Mouse (Mus musculus): Measurements from ENCODE around the gene Tm6sf2.

The Tm6sf2 gene

DNA sequence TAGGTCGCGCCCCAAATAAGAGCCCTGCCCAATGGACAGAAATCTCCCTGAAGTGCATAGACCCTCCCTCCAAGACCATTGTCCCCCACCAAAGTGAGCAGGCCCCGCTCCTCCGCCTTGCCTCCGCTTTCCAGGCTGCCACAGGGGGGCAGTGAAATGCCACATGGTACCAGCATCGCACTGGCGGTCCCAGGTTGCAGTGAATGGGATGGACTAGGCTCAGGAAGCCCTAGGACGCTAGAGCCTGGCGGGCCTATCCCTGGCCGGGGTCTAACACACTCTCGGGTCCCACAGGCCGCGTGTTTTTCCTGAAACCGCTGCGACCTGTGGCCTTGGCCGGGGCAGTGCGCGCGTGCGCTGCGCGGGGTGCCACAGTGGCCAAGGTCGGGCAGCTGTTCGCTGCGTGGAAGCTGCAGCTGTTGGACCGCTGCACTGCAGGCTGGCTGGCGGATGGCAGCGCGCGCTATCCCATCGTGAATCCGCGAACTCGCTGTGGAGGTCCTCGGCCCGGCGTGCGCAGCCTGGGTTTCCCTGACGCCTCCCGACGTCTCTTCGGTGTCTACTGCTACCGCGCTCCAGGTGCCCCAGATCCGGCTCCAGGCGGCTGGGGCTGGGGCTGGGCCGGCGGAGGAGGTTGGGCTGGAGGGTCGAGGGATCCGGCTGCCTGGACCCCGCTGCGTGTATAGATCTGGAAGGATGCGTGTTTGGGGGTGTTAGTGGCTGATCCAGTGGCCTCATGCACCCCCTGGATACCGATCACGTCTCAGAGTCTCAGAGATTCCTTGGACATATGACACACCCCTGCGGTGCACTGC is 15.3 kb downstream of the Tm6sf2 start:
- in situ Hi-C loops (cut with MboI; ENCODE audit: unreplicated experiment in 2 of 2): no loop called here

DNA sequence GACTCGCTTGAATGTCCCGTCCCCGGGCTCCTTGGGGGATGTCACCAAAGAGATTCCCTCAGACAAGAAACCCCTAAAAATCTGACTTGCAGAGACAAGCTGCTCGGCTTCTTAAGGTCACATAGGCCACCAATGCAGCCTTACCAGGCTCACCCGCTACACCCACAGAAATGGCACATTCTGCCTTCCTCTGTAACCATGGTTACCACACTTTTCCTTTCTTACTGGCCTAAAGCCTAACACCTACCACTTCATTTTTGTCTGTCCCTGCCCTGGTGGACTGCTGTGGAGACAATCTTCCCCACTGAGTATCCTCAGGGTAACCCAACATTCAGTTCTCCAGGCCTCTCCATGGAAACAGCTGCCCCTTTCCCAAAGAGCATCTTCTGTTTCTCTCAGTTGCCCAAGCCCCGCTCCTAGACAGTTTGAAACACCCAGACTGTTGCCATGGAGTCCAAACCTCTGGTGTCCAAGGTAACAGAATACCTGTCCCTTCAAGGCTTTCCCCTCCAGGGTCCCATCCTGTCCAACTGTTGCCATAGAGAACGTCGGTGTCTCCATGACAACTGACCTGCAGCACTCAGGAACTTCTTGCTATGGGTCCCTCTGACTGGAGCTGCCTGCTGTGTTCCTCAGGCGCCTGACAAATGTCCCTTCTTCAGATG is 16.7 kb downstream of the Tm6sf2 start:
- in situ Hi-C loops (cut with MboI; ENCODE audit: unreplicated experiment in 2 of 2): no loop called here

DNA sequence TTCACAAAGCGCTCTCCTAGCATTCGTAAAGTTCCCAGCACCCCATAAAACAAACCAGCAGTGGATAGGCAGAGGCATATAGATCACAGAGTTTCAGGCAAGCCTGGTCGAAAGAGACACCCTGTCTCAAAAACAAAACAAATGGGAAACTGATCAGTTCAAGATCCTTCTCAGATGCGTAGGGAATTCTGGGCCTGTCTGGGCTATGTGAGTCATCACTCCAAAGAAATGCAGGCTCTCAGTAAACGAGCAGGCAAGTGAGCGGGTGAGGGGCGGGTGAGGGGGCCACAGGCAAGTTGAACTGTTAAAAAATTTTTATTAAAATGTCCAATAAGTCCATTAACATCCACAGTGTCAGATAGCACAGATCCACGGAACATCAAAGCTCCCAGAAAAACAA is 20.1 kb downstream of the Tm6sf2 start:
- in situ Hi-C loops (cut with MboI; ENCODE audit: unreplicated experiment in 2 of 2): no loop called here

DNA sequence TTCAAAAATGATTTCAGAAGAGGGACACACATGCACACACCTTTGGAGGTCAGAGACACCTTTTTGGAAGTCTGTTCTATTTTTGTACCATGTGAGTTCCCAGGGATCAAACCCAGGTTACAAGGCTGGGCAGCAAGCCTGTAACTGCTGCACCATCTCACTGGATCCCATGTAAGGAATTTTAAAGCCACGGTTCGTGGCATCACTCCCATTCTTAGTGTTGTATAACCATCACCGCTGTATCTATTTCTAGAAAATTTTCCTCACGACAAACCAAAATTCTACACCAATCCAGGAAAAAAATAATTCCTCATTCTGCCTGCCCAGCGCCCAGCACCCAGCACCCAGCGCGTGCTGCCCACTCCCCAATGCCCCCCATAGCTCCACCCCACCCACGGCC is 26.6 kb downstream of the Tm6sf2 start:
- in situ Hi-C loops (cut with MboI; ENCODE audit: unreplicated experiment in 2 of 2): no loop called here

DNA sequence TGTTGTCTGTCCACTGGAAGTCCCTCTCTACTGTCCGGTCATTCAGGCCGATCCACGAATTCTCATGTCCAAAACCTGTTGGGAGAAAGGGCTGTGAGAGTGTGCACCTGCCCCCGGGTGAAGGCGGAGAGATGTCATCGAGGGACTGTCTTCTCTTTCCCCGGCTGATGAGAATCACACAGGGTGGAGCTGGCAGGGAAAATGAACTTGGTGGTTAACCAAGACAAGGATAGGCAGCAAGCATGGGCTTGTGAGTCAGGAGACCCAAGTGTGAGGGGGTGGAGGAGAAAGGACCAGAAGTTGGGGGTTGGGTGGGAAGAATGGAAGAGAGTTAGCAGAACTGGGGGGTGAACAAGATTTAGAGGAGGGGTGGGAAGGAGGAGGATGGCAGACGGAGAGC is 27.5 kb downstream of the Tm6sf2 start:
- in situ Hi-C loops (cut with MboI; ENCODE audit: unreplicated experiment in 2 of 2): loop anchor here in 1 of 2 experiments (25.0 kb wide), 2 partner anchors 463 to 763 kb away; partner anchors contain the start of gene Zfp868

DNA sequence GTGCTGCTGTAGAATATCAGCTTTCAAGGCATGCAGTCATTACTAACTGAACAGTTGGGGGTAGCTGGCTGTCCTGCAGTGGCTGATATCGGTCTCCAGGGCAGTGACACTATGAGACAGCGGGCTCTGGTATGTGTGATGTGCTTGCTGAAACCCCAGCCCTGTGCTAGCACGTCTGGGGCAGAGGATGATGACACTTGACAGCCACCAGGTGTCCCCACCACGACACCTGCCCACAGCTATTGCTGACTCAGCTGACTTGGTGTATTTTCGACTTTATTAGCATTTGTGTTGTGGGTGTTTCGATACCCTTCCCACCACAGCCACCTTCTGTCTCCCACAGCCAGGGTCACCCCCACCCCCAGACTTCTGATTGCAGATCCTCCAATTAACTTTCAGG is 31.8 kb downstream of the Tm6sf2 start:
- in situ Hi-C loops (cut with MboI; ENCODE audit: unreplicated experiment in 2 of 2): loop anchor here in 1 of 2 experiments (25.0 kb wide), 2 partner anchors 467 to 767 kb away; partner anchors contain the start of gene Zfp868

DNA sequence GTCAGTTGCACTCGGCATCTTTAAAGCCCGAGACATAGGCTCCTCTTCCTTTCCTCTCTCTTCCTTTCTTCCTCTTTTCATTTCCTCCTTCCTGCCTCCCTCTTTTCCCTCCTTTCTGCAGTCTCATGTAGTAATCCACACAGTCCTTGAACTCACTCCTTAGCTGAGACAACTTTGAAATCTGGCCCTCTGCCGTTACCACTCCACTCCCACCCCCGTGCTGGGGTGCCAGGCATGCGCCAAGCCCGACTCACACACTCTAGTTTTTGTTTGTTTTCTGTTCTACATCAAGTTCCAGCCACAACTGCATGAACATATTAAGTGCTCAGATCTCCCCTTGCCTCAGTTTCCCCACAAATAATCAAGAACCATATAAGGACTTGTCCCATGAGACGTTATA is 32.2 kb downstream of the Tm6sf2 start:
- in situ Hi-C loops (cut with MboI; ENCODE audit: unreplicated experiment in 2 of 2): loop anchor here (5.0 to 25.0 kb wide), 3 partner anchors 62 to 768 kb away; partner anchors contain the start of gene Zfp868 (in 1 of the 2)

DNA sequence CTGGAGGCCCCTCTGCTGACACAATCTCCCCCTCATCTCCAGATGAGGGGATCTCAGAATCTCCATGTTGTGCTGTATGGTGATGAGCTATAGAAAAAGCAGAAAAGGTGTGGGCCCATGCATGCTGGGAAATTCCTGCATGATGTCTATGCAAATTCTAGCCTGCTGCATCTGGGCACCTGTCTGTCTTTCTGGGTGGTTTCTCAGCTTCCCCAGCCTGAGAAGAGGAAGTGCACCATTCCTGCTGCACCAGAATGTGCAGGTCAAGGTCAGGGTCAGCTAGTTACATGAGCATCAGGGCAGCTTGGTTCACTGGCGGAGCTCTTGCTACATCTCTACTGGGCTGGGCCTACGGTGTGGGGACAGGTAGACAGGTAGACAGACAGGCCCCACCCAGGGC is 37.7 kb downstream of the Tm6sf2 start:
- in situ Hi-C loops (cut with MboI; ENCODE audit: unreplicated experiment in 2 of 2): loop anchor here in 1 of 2 experiments (5.0 to 25.0 kb wide), 4 partner anchors 57 to 773 kb away; partner anchors contain the start of gene Zfp868

DNA sequence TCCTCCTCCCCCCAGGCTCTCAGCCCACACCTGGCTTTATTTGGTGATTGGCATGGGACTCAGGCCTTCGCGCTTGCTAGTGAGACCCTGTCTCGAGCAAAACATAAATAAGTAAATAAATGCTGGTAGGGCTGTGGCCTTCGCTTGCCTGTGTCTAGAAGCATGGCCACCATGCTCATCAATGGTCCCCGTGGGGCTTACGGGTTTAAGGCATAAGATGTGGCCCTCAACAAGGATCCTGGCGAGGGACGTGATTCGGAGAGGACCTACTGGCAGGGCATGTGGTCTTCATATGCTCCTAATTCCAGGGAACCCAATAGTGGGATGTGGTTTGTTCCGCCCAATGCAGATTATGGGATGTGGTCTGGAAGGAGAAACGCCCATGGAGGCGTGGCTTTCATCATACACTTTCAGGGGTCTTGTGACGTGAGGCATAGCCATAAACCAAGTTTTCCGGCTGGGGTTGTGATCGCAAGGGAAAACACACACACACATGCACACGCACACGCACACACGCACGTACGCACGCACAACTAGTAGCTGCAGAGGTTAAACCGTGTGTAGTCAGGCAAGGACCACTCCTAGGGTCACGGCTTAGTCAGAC is 38.6 kb downstream of the Tm6sf2 start:
- in situ Hi-C loops (cut with MboI; ENCODE audit: unreplicated experiment in 2 of 2): loop anchor here in 1 of 2 experiments (5.0 to 25.0 kb wide), 4 partner anchors 56 to 774 kb away; partner anchors contain the start of gene Zfp868

DNA sequence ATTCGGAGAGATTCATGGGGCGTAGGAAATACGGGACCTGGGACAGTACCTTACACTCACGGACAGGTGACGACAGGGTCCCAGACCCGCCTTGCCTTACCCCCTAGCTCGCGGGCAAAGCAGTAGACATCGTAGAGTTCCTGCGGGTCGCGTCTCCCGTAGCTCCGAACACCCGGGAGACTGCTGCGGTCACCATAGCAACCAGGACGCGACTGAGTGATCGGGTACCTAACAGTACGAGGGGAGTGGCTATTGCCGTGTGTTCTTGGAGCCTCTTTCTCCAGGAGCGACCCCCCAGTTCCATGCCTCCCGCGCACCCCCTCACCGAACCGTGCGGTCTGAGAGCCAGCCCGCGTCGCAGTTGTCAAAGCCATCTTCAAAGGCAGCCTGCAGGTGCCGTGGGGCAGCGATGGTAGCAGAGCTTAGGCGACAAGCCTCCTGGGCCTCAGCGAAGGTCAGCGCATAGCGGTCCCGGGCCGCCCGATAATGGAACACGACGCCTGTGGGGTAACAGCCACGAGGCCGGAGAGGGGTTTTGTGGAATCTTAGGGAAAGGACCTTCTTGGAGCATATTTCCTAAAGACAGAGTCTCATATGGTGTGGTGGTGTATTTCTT is 39.8 kb downstream of the Tm6sf2 start:
- in situ Hi-C loops (cut with MboI; ENCODE audit: unreplicated experiment in 2 of 2): loop anchor here in 1 of 2 experiments (5.0 to 25.0 kb wide), 4 partner anchors 55 to 775 kb away; partner anchors contain the start of gene Zfp868

DNA sequence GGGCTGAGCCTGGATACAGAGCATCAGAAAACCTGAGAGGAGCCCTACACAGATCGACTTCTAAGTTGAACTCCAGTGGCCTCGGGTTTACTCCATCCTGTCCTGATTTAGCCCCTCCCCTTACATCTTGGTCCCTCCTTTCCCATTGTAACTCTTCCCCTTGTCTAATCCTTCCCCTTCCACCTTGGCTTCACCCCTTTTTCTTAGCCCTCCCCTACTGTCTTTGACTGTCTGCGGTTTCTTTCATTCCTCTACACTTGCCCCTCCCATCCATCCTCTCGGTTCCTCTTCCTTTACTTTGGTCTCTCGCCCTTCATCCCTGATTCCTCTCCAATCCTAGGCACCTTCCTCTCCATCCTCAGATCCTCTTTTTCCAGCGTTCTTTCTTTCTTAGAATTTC is 41.8 kb downstream of the Tm6sf2 start:
- in situ Hi-C loops (cut with MboI; ENCODE audit: unreplicated experiment in 2 of 2): loop anchor here in 1 of 2 experiments (5.0 to 25.0 kb wide), 4 partner anchors 53 to 777 kb away; partner anchors contain the start of gene Zfp868

DNA sequence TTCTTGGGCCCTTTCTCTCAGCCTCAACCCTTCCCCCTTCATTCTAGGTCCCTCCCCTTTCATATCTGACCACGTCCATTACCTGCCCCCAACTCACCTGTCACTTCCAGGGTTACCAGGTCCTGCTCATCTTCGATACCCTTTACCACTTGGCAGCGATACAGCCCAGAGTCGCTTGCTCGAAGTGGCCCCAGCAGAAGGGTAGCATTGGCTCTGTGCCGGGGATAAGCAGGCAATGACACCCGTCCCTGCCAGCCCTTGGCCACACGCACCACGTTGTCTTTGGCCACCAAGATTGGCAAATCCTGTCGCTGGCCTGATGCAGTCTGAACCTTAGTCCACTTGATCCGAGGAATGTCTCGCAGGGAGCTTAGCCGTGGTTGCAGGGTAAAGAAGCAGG is 42.2 kb downstream of the Tm6sf2 start:
- in situ Hi-C loops (cut with MboI; ENCODE audit: unreplicated experiment in 2 of 2): loop anchor here in 1 of 2 experiments (5.0 to 25.0 kb wide), 4 partner anchors 52 to 778 kb away; partner anchors contain the start of gene Zfp868

DNA sequence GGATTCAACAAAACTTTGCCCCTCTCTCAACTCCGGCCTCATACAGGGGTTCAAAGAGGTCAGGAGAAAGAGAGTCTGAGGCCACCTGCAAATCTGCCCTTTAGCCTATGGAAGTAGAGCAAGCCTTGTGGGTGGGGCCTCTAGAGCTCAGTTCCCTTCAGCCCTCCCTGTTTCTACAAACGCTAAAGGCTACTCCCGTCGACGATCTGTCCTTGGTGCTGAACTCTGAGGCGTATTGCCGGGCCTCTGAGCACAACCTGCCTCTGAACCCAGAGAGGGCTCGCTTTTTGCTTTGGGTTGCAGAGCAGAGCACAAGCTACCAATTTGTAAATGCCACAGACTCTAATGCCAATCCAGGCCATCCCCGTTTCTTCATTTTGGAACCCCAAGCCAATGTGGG is 44.9 kb downstream of the Tm6sf2 start:
- in situ Hi-C loops (cut with MboI; ENCODE audit: unreplicated experiment in 2 of 2): loop anchor here in 1 of 2 experiments (25.0 kb wide), 2 partner anchors 480 to 780 kb away; partner anchors contain the start of gene Zfp868

DNA sequence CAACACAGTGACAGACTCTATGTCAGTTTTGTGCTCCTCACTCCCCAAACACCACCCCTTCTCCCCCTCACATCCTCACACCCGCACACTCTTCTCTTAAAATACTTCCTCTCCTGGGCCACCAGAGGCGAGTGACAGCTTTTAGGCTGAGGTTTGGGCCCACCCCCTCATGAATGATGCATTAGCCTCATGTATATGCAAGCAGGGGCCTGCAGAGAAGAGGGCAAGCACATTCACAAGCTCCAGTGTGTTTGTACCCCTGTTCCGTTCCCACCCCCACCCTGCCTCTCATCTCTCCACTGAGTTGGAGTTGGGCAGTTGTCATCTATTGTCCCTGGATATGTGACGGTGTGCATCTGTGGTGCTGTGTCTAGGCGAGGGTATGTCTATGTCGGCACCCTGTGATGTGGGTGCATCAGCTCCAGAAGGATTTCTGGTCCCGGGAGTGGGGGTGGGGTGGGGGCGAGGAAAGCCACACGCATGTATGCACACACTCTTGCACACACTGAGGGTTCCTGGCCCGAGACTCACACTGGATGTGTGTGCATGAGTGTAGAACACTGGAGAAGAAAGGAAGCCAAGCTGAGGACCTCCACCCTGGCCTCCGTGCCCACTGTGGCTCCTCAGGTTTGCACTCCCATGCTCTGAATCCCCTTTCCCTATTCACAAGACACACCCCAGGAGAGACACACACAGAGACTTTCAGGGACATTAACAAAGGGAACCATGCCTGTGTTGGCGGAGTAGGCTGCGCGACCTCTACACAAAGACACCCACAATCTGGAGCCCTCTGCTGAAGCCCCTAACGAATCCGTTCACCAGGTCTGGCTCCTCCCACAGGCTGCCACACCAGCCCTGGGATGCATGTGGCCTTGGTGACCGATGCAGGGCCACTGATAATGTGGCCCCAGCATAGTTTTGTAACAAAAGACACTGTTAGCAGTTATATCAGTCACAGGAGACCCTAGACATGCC is 46.3 kb downstream of the Tm6sf2 start:
- in situ Hi-C loops (cut with MboI; ENCODE audit: unreplicated experiment in 2 of 2): loop anchor here in 1 of 2 experiments (25.0 kb wide), 2 partner anchors 482 to 782 kb away; partner anchors contain the start of gene Zfp868

DNA sequence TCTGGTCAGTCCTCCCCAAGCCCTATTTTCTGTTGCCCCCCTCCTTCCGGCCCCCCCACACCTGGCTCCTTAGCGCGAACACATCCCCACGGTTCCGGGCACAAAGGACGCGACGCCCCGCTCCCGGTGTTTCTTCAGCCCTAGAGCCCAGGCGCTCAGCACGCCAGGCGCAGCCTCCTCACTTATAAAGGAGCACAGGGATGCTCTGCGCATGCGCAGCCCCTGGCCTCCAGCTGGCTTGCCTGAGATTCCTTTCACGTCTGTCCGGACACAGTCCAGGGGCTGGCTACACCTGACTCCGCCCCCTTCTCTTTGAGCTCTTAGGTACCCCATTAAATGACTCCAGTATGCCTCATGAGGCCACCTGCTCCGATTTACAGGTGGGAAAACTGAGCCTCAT is 47.9 kb downstream of the Tm6sf2 start, which contains the start of gene Ncan:
Gene Ncan, minus strand, starts transcription at position 207 of the 400 bp plus-strand sequence.
- in situ Hi-C loops (cut with MboI; ENCODE audit: unreplicated experiment in 2 of 2): loop anchor here (5.0 to 25.0 kb wide), 4 partner anchors 198 to 793 kb away; partner anchors contain the start of gene Zfp868 (in 1 of the 2)

DNA sequence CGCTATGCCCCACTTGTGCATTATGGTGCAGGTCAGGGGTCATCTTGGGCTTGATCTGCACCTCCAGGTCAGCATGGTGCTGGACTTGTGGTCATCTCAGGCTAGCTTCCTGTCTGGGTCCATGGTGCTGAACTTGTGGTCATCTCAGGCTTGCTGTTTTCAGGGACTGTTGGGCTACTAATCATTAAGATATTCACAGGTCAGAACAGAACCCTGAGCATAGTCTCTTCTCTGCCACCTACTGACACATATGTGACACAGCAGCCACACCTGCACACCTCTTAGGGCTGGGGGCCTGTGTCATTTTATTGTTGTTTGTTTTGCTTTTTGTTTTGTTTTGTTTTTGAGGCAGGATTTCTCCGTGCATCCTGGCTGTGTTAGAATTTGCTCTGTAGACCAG is 50.1 kb downstream of the Tm6sf2 start:
- in situ Hi-C loops (cut with MboI; ENCODE audit: unreplicated experiment in 2 of 2): loop anchor here (5.0 to 25.0 kb wide), 4 partner anchors 201 to 796 kb away; partner anchors contain the start of gene Zfp868 (in 1 of the 2)

DNA sequence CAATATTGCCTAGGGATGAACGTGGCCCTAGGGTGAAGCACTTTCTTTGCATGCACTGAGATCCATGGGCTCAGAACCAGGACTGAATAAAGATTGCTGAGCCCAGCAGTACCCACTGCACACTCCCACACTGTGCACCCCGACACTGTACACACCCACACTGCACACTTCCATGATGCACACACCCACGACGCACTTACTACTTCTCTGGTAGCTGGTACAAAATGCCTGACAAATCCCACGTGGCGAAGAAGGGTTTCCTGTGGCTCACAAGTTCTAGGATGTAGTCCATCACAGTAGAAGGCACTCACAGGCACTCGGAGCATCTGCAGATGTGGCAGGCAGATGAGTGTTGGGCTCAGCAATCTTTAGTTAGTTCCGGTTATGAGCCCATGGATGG is 52.3 kb downstream of the Tm6sf2 start:
- in situ Hi-C loops (cut with MboI; ENCODE audit: unreplicated experiment in 2 of 2): loop anchor here (5.0 to 25.0 kb wide), 4 partner anchors 203 to 798 kb away; partner anchors contain the start of gene Zfp868 (in 1 of the 2)

DNA sequence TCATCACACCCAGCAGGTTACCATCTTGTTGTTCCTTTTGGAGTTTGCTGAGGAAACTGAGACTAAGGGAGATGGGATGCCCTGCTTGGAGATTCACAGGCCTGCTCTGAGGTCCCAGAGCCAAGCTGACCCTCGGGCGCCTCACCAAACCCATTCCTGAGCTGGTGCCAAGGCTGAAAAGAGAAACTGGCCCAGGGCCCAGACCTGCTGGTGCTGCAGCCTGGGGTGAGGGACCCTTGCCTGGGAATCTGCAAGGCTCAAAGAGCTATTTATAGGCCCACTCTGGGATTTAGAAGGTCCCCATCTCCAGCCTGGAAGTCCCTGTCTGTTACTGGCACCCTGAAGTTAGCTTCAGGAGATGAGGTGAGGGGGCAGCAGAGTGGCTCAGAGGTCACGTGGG is 55.7 kb downstream of the Tm6sf2 start:
- in situ Hi-C loops (cut with MboI; ENCODE audit: unreplicated experiment in 2 of 2): no loop called here

Data from v-Abl transformed pro-B cells (cell line).